Mouse (Mus musculus) layer of hippocampus, postnatal 14 days (tissue): Measurements from ENCODE around the gene Gbp2b. TPM values are rescaled to one million over a fixed set of nuclear protein-coding genes. Genes with fewer than 3 reads are reported as not detected.
A peak's percentile ranks its signal among the peaks of the same experiment; 100 is the strongest.
"Not testable (repeated sequence)": the region's sequence is repeated elsewhere in the genome, so short reads cannot be mapped to it uniquely, and the experiment has no call there.

Experiments used
- DNase-seq, 2 experiments: peaks; one replicate each; pipeline ENCODE4 v3.0.0; 2021 to 2022; ENCODE audit warnings: low spot score in 2 of 2, mixed read lengths in 1 of 2
- long read RNA-seq, 2 experiments: library from polyadenylated mRNA; stranded (forward); transcript quantifications; one replicate each; pipeline ENCODE4 v2.0.0; 2021
- total RNA-seq, 2 experiments: library from RNA; stranded (reverse); gene quantifications; 2 replicates each; pipeline ENCODE4 v1.2.3; 2021

The Gbp2b gene
- not detected for total RNA-seq
- long read RNA-seq, experiment 1, result 0 reads
- long read RNA-seq, experiment 2, result 0 reads

DNA sequence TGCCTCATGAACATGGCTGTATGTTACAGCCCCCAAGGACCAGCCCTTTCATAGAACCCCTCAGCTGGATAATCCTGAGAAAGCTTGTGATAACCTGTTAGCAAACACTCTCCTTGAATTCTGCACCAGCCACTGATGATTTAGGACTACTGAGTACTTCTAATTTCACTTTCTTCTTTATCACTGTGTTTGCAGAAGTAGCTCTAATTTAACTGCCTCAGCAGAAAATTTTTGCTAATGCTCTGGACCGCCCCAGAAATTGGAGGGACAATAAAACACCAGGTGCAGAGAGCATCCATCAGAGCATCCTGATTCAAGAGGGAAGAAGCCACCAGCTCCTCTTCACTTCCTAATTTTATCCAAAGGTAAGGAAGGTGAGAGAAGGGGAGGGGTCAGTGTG is at the start of gene Gbp2b:
TSS of gene Gbp2b (plus strand) at position 301 of the 400 bp plus-strand sequence.
- DNase-seq, result no peak

DNA sequence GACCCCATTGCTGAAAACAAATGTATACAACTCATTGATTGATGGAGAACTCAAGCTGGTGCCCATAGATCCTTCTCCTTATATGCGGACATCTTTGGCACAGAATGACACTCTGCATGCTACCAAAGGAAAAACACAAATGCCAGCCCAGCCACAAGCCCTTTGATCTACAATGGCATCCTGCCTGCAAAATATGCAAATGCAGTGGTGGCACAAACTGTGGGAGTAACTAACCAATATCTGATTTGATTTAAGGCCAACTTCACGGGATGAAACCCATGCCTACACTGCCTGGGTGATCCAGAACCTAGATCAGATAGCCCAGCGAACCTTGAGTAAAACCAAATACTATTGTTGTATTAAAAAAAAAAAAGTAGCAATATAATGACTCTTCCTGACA is 48.0 kb upstream of the Gbp2b start:
- no peak for DNase-seq

GRCm38 (mm10) chr3:142550052-142550676 is 44.5 kb upstream of the Gbp2b start:
- no peak for DNase-seq

DNA sequence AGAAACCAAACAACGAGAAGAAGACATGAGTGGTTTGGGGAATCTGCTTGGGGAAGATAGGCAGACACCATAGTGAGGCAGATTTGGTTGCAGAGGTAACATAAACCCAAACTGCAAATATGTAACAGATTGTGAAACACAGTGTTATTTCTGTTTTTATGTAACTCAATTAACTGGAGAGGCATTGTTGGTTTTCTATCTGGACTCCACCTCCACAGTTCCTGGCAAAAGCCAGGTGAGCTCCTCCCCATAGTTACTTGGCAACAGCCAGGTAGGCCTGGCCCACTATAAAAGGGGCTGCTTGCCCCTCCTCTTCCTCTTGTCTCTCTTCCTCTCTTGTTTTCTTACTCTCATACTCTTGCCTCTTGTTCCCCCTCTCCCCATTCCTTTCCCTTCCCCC is 40.0 kb upstream of the Gbp2b start:
- DNase-seq, result no peak

- no peak for DNase-seq
Observed at GRCm38 (mm10) chr3:142555623-142556022, 39.0 kb upstream of the Gbp2b start.

DNA sequence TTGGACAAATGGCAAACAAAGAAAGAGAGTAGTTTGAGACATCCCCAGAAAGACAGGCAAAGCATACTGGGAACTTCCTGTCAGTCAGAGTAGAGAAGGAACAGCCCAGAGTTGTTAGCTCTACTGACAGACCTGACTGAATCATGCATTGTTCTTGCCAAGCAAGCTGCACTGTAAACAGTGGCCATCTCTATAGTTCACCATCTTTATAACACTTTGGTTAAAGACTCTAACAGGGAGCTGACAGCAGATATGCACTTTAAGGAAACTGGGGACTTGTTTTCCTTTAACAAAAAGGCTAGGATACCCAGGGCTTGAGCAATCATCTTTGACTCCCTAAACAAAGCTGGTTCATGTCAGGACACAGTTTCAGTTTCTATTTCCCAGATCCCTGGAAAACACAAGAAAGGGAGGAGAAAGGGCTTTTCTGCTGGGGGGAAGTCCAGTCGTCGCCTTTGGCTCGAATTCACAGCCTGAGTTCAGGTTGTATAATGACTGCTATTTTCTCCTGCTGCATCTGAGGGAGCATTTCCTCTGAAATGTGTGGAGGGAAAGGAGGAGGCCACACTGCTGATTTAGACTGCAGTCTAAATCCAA is 34.9 kb upstream of the Gbp2b start, which contains the start of gene Gbp3:
TSS of gene Gbp3 (plus strand) at position 395 of the 597 bp plus-strand sequence.
- DNase-seq, result peak; percentile 4 to 7

GRCm38 (mm10) chr3:142560296-142560948 is 34.2 kb upstream of the Gbp2b start:
- DNase-seq, result peak; percentile 66 to 84

DNA sequence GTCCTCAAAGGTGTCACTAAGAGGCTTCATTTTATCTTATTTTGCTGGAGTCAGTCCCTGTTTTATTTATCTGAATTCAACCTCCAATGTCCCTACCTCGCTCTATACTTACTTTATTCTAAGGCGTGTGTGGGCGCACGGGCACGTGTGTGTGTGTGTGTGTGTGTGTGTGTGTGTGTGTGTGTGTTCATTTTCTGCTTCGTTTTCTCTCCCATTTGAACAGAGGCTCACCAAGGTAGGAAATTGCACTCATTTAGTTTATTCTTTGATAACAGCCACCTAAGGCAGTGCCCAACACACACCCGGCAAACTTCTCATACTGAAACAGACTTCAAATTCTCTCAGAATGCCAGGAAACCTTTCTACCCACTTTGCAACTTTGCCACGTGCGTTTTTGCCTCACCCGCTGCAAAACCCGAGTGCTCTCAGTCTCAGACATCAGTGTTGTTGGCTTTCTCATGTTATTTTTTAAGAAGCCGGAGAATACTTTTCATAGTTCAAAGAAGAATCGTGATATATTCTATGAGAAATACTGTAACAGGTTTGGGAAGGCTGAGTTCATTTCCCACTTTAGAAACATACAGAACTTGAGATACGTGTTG is 33.5 kb upstream of the Gbp2b start:
- DNase-seq, result no peak

DNA sequence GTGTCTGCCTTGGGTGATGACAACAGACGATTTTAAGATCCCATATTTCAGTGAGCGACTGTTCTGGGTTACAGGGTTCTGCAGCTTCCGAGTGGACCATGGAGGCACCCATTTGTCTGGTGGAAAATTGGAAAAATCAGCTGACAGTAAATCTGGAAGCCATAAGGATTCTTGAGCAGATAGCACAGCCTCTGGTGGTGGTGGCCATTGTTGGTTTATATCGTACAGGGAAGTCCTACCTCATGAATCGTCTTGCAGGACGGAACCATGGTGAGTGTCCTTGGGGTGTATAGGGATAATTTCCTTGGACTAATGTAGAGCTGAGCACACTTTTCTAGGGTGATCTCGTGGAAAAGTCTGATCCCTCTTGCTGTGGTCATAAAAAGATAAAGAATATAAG is 33.0 kb upstream of the Gbp2b start:
- no peak for DNase-seq

DNA sequence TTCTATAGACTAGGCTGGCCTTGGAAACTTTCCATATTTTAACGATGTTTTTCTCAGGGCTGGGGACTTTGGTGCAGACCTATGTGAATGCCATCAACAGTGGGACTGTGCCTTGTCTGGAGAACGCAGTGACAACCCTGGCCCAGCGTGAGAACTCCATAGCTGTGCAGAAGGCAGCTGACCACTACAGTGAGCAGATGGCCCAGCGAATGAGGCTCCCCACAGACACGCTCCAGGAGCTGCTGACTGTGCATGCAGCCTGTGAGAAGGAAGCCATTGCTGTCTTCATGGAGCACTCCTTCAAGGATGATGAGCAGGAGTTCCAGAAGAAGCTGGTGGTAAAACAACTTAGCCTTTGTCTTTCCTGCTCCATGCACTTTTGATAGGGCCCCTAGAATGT is 27.2 kb upstream of the Gbp2b start:
- not testable (repeated sequence) for DNase-seq

DNA sequence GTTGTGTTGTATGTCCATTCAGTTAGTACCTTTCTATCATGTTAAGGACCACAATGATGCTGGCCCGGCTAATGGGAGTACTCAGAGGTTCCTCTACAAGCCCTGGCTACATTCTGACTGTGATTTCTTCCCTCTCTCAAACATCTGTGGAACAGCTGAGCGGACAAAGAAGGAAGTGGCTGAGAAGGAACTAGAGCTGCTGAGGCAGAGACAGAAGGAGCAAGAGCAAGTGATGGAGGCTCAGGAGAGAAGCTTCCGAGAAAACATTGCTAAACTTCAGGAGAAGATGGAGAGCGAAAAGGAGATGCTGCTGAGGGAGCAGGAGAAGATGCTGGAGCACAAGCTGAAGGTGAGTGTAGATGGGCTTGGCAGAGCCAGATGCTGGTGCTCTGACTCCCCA is 23.9 kb upstream of the Gbp2b start:
- DNase-seq, result no peak

DNA sequence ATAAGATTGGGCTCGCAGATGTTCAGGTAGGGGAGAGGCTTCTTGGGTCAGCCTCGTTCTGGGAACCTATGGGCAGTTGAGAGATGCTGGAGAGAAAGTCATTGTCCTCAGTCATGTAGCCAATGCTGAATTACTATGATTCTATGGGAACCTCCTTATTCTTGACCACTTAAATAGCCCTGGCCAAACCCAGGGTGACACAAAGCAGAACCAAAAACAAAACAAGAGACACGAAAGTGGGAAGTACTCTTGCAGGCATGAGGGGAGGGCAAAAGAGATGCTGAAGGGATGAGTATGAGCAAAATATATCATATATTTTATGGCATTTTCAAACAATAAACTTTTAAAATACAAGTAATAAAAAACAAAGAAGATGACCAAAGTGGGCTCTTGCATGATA is 17.5 kb upstream of the Gbp2b start:
- no peak for DNase-seq

- no peak for DNase-seq
Observed at GRCm38 (mm10) chr3:142578342-142578741, 16.3 kb upstream of the Gbp2b start.

GRCm38 (mm10) chr3:142583067-142583466 is 11.6 kb upstream of the Gbp2b start:
- no peak for DNase-seq

- no peak for DNase-seq
Observed at GRCm38 (mm10) chr3:142587386-142587785, 7.3 kb upstream of the Gbp2b start.

DNA sequence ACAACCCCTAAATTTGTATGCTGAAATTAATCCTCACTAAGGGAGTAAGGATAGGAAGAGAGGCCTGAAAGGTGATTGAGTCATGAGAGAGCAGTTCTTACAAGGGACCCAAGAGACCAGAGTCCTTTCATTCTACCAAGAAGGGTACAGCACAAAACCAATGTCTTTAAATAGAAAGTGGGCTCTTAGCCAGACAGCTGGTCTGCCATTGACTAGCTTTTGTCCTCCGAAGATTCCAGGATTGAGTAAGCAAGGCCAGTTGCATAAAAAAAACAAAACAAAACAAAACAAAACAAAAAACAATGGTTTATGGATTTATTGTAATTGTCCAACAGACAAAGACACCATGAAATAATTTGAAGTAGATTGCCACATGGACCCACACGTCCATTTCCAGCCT is 5.8 kb upstream of the Gbp2b start:
- DNase-seq, result no peak

DNA sequence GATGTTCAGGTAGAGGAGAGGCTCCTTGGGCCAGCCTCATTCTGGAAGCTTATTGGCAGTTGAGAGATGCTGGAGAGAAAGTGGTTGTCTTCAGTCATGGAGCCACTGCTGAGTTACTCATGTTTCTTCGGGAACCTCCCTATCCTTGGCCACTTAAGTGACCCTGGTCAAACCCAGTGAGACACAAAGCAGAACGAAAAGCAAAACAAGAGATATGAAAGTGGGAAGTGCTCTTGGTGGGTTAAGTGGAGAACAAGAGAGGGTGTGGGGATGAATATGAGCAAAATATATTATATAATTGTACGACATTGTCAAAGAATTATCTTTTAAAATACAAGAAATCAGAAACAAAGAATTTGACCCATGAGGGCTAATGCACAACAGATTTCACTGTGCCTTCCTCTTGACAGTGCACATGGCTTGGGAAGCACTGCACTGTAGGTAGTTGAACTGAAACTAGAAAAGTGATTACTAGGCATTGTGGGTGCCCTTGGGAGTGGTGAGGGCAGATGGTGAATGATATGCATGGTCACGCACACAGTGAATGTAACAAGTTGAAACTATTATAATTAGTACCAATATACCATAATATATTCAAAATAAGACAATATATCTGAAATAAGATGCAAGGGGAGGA is 4.1 kb upstream of the Gbp2b start:
- no peak for DNase-seq

- DNase-seq, result no peak
Observed at GRCm38 (mm10) chr3:142597923-142598322, 3.3 kb downstream of the Gbp2b start.

DNA sequence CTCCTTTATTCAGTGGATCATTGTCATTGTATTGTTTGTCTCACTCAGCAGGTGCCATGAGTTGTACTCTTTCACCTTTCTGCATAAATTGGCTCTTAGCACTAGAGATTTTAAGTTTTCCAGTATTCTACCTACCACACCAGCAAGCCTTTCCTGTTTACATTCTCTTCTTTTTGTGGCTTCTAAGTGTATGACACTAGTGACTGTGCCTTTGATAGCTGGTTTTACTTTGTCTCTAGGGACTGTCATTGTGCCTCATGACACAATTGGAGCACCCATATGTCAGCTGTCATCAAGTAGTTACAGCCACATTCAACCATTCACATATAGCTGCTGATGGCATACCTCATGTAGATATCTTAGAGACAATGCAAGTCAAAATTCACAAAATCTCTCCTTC is 7.0 kb downstream of the Gbp2b start:
- no peak for DNase-seq

- DNase-seq, result no peak
Observed at GRCm38 (mm10) chr3:142618658-142619057, 24.0 kb downstream of the Gbp2b start.

- no peak for DNase-seq
Observed at GRCm38 (mm10) chr3:142619606-142620005, 25.0 kb downstream of the Gbp2b start.
